Mouse (Mus musculus) thymus, adult 2 months (tissue): ENCODE measurements around the gene Cfap97d1.

Experiments used
- CTCF ChIP-seq: fragments of 200-500 bp; IDR thresholded peaks from 2 replicates; pipeline ENCODE4 v1.5.1; 2012; ENCODE audit warnings: mild to moderate bottlenecking, control low read depth, low read length, moderate library complexity, borderline replicate concordance; ENCODE audit not compliant: control insufficient read depth, poor library complexity, insufficient read depth; ENCODE audit errors: extremely low read depth
- POLR2A ChIP-seq: fragments of 200-500 bp; IDR thresholded peaks from 2 replicates; pipeline ENCODE4 v1.6.1; 2012; ENCODE audit warnings: mild to moderate bottlenecking, low read length, control low read depth, moderate library complexity; ENCODE audit not compliant: control insufficient read depth, poor library complexity, insufficient read depth; ENCODE audit errors: extremely low read depth

GRCm38 (mm10) chr11:102024875-102025274, 40.8 kb downstream of the Cfap97d1 start:
- no peak for TF ChIP-seq CTCF
- no peak for TF ChIP-seq POLR2A
